Mouse (Mus musculus) small intestine, adult 2 months (tissue): ENCODE measurements around the gene Cgnl1. TPM values are rescaled to one million over a fixed set of nuclear protein-coding genes. Genes with fewer than 3 reads are reported as not detected.

ENCODE experiments used
- H3K27ac ChIP-seq: fragments of 200-500 bp; 2 replicates; pipeline ENCODE4 v1.5.1; 2012; ENCODE audit warnings: low read depth, low read length, control low read depth, inconsistent platforms; ENCODE audit not compliant: insufficient read depth
- H3K27me3 ChIP-seq: fragments of 200-500 bp; 2 replicates; pipeline ENCODE4 v1.6.1; 2012; ENCODE audit warnings: mild to moderate bottlenecking, moderate library complexity, low read length, inconsistent platforms; ENCODE audit not compliant: control insufficient read depth, insufficient read depth
- H3K36me3 ChIP-seq: fragments of 200-500 bp; 2 replicates; pipeline ENCODE4 v1.6.1; 2012; ENCODE audit warnings: mild to moderate bottlenecking, low read length, control low read depth, inconsistent platforms; ENCODE audit not compliant: control insufficient read depth, insufficient read depth
- H3K4me1 ChIP-seq: fragments of 200-500 bp; 2 replicates; pipeline ENCODE4 v1.6.1; 2012; ENCODE audit warnings: low read length, inconsistent platforms, mixed read lengths; ENCODE audit not compliant: control insufficient read depth, insufficient read depth, insufficient read length
- H3K4me3 ChIP-seq: fragments of 200-500 bp; 2 replicates; pipeline ENCODE4 v1.5.1; 2012; ENCODE audit warnings: low read depth, mild to moderate bottlenecking, control low read depth, inconsistent platforms, low read length, moderate library complexity
- CTCF ChIP-seq: fragments of 200-500 bp; IDR thresholded peaks from 2 replicates; pipeline ENCODE4 v1.5.1; 2012; ENCODE audit warnings: low read depth, mild to moderate bottlenecking, control low read depth, inconsistent platforms, low read length, moderate library complexity, mixed read lengths; ENCODE audit not compliant: insufficient replicate concordance, insufficient read length; ENCODE audit errors: extremely low read depth
- POLR2A ChIP-seq: fragments of 200-500 bp; IDR thresholded peaks from 2 replicates; pipeline ENCODE4 v1.6.1; 2012; ENCODE audit warnings: low read depth, mild to moderate bottlenecking, control low read depth, inconsistent platforms, low read length, moderate library complexity
- WGBS: fragments of 180-500 bp; shearing (Covaris S2); methylation state at CpG from one replicate; pipeline ENCODE4 v1.1.7; 2018; 5-methylcytosine and 5-hydroxymethylcytosine counted together
- polyA plus RNA-seq: library from polyadenylated mRNA; depleted of rRNA; stranded (reverse); fragments of >200 nt; gene quantifications from 2 replicates; pipeline ENCODE4 v1.2.3, GENCODE M21; 2012

Gene Cgnl1
- polyA plus RNA-seq, 1 experiment, result 1.0 TPM

DNA sequence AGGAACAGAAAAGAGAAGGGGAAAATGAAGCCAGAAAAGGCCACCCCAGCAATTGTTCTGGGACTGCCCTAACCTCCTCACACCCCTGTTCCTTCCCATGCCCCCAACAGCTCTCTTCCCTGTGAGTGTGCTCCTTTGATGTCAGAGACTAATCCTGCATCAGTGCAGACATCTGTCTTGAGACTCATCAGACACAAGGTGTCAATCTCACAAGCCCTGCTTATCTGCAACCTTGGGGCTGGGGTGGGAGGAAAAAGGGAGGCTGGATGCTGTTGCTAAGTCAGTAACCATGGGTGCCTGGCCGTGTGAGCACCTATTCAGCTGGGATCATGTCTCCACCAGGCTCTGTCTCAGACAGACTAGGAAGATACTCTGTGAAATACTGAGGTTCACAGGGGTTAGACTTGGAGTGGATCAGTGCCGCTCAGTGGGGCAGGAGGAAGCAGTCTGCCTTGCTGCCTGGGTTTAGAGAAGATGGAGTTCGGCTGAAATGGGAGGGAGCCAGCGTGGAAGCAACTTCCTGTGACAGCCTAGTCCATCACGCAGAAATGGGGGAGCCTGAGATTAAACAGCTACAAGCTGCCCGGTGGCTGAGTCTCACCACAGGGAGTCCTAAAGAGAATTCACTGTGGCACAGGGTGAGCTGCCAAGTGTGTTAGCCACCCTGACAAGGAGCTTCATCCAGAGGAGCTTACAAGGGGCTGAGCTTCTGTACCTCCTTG, 166.3 kb downstream of the Cgnl1 start:
- TF ChIP-seq POLR2A, result no peak
- TF ChIP-seq CTCF, result no peak
- H3K27me3 ChIP-seq, result no peaks in the 10 kb centered on the region
- WGBS, result 72% methylated on average over 6 of the region's 6 CpGs
- no peaks in the 10 kb centered on the region for H3K36me3 ChIP-seq
- H3K4me3 ChIP-seq, result no peak overlapping the region
- no peaks in the 10 kb centered on the region for H3K4me1 ChIP-seq
- H3K27ac ChIP-seq, result no peak overlapping the region

- WGBS, result 67% methylated on average over 7 of the region's 7 CpGs
- no peaks in the 10 kb centered on the region for H3K27me3 ChIP-seq
- TF ChIP-seq CTCF (no peak), POLR2A (no peak)
- no peak overlapping the region for H3K4me3 ChIP-seq
- peaks cover 16% of the 10 kb centered on the region for H3K4me1 ChIP-seq
- no peak overlapping the region for H3K27ac ChIP-seq
- H3K36me3 ChIP-seq, result no peaks in the 10 kb centered on the region
Observed at GRCm38 (mm10) chr9:71599861-71600260, 171.5 kb downstream of the Cgnl1 start.

DNA sequence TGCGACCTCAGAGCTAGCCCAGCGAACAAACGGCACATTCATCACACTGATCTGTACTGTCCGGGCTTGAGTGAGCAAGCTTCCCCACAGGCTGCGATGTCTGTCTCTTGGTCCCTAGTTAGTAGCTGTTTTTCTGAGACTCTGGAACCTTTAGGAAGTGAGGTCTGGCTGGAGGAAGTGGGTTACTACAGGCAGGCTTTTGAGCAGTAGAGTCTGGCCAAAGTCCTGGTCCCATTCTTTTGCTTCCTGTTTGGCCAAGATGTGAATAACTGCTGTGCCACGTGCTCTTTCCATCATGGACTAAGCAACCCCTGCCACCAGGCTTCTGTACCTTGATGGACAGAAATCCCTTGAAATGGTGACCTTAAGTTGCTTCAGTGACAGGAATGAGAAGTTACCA, 174.5 kb downstream of the Cgnl1 start:
- 0 out of 2 replicates have a peak overlapping the region, but pooled peaks have one; percentile 13 for H3K27ac ChIP-seq
- WGBS, result 76% methylated on average over 6 of the region's 6 CpGs

GRCm38 (mm10) chr9:71592577-71593285, 178.7 kb downstream of the Cgnl1 start:
- Histone ChIP-seq H3K4me3 (peak overlapping the region; percentile 82), H3K4me1 (peaks cover 37% of the 10 kb centered on the region; the same call in 1 of the 2 replicates), H3K36me3 (no peaks in the 10 kb centered on the region), H3K27me3 (no peaks in the 10 kb centered on the region), H3K27ac (peak overlapping the region; percentile 79)
- 17% methylated on average over 6 of the region's 6 CpGs for WGBS
- no peak for TF ChIP-seq POLR2A

More for the DNA sequence above, 174.5 kb downstream of the Cgnl1 start:
- TF ChIP-seq POLR2A (no peak), CTCF (no peak)
- H3K27me3 ChIP-seq, result no peaks in the 10 kb centered on the region
- H3K4me1 ChIP-seq, result peaks cover 26% of the 10 kb centered on the region
- no peaks in the 10 kb centered on the region for H3K36me3 ChIP-seq
- no peak overlapping the region for H3K4me3 ChIP-seq

DNA sequence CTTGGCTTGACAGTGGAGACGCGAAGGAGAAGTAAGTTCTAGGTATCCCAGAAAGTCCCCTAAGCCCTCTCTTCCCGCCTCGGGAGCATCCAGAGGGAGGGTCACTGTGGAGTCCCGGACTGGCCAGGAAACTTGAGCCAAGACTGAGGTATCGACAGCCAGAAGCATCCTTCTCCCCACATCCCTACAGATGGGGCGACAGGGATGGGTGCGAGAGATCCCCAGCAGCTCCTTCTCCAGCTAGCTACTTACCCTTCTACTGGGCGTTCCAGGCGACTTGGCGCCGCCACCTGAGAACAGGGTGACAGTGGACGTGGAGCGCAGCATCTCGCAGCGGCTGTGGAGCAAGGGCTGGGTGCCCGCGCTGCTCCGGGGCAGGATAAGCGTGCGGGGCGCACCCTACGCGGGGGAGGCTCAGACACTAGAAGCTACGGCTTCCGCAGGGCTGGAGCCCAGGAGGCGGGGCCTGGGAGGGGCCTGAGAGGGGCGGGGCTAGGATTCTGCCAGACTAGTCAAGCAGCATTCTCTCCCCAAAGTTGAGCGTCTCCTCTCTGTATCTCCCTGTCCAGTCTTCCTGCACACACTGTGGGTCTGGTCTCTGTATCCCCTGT, 179.4 kb downstream of the Cgnl1 start, which contains the start of gene Myzap:
Myzap (minus strand) TSS at position 423 of the 611 bp plus-strand sequence.
- no peaks in the 10 kb centered on the region for H3K36me3 ChIP-seq
- H3K27ac ChIP-seq, result peak within 1 kb of the TSS; percentile 79
- H3K27me3 ChIP-seq, result no peaks in the 10 kb centered on the region
- TF ChIP-seq POLR2A (peak; percentile 93), CTCF (no peak)
- H3K4me3 ChIP-seq, result peak within 1 kb of the TSS; percentile 82
- WGBS, result 3% methylated on average over 29 of the region's 29 CpGs
- peaks cover 35% of the 10 kb centered on the region for H3K4me1 ChIP-seq

GRCm38 (mm10) chr9:71591106-71591505, 180.3 kb downstream of the Cgnl1 start:
- peaks cover 36% of the 10 kb centered on the region for H3K4me1 ChIP-seq
- peak overlapping the region; percentile 82; the same call in 1 of the 2 replicates for H3K4me3 ChIP-seq
- H3K27me3 ChIP-seq, result no peaks in the 10 kb centered on the region
- TF ChIP-seq POLR2A, result no peak
- TF ChIP-seq CTCF, result no peak
- peak overlapping the region; percentile 68 for H3K27ac ChIP-seq
- 31% methylated on average over 5 of the region's 5 CpGs for WGBS
- no peaks in the 10 kb centered on the region for H3K36me3 ChIP-seq

DNA sequence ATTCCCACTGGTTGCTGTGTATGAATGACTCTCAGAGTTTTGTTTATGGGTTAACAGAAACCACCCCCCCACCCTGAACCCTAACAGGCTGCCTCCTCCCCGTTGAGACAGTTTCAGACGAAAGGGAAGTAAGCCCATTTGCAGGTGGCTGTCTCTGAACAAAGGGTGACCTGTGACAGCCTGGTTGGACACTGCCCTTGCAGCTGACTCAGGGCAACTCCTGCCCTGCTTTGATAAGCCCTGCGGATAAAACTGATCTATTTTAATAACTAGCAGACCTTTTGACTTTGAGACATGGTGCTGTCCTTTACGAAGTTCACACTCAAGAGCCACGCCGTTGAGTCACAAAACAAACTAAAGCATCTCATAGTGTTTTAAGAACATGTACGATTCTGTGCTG, 181.6 kb downstream of the Cgnl1 start:
- TF ChIP-seq CTCF (no peak), POLR2A (no peak; the same call in 1 of the 2 replicates)
- H3K4me1 ChIP-seq, result peaks cover 43% of the 10 kb centered on the region
- no peaks in the 10 kb centered on the region; the same call in 1 of the 2 replicates for H3K36me3 ChIP-seq
- no peaks in the 10 kb centered on the region for H3K27me3 ChIP-seq
- peak overlapping the region; percentile 68 for H3K27ac ChIP-seq
- H3K4me3 ChIP-seq, result no peak overlapping the region
- WGBS, result 19% methylated on average over 7 of the region's 7 CpGs
